Mouse (Mus musculus) brain, adult 2 months (tissue): Measurements from ENCODE around the gene Ebf1.

Experiments
- DNase-seq: peaks from one replicate; pipeline ENCODE4 v3.0.0; 2011; ENCODE audit warnings: low read depth, low spot score

Gene Ebf1

GRCm38 (mm10) chr11:44777331-44778310 lies 160.5 kb downstream of the Ebf1 start:
- DNase-seq: no peak

GRCm38 (mm10) chr11:44779030-44779429 lies 161.9 kb downstream of the Ebf1 start:
- no peak for DNase-seq

- no peak for DNase-seq
These were observed 167.3 kb downstream of the Ebf1 start for GRCm38 (mm10) chr11:44784255-44785029.

GRCm38 (mm10) chr11:44785063-44785462 lies 167.9 kb downstream of the Ebf1 start:
- DNase-seq: no peak

- no peak for DNase-seq
These were observed 168.4 kb downstream of the Ebf1 start for GRCm38 (mm10) chr11:44785479-44785878.

- DNase-seq: no peak
These were observed 170.9 kb downstream of the Ebf1 start for GRCm38 (mm10) chr11:44788003-44788402.

- no peak for DNase-seq
These were observed 175.7 kb downstream of the Ebf1 start for GRCm38 (mm10) chr11:44792816-44793215.

- DNase-seq: no peak
These were observed 177.8 kb downstream of the Ebf1 start for GRCm38 (mm10) chr11:44794883-44795282.

GRCm38 (mm10) chr11:44795767-44796166 lies 178.7 kb downstream of the Ebf1 start:
- DNase-seq: peak; percentile 48

- DNase-seq: no peak
These were observed 181.2 kb downstream of the Ebf1 start for GRCm38 (mm10) chr11:44798270-44798669.

GRCm38 (mm10) chr11:44804046-44804445 lies 186.9 kb downstream of the Ebf1 start:
- no peak for DNase-seq

- DNase-seq: peak; percentile 90
These were observed 189.5 kb downstream of the Ebf1 start for GRCm38 (mm10) chr11:44806589-44806988.

- DNase-seq: no peak
These were observed 191.9 kb downstream of the Ebf1 start for GRCm38 (mm10) chr11:44808855-44809546.

- DNase-seq: no peak
These were observed 193.9 kb downstream of the Ebf1 start for GRCm38 (mm10) chr11:44811007-44811406.

GRCm38 (mm10) chr11:44812193-44812746 lies 195.2 kb downstream of the Ebf1 start:
- peak; percentile 9 for DNase-seq

- DNase-seq: peak; percentile 24
These were observed 196.4 kb downstream of the Ebf1 start for GRCm38 (mm10) chr11:44813534-44813933.

- no peak for DNase-seq
These were observed 197.7 kb downstream of the Ebf1 start for GRCm38 (mm10) chr11:44814847-44815246.

- no peak for DNase-seq
These were observed 198.9 kb downstream of the Ebf1 start for GRCm38 (mm10) chr11:44815991-44816390.

GRCm38 (mm10) chr11:44822312-44822711 lies 205.2 kb downstream of the Ebf1 start:
- DNase-seq: no peak

GRCm38 (mm10) chr11:44832227-44832939 lies 215.3 kb downstream of the Ebf1 start:
- DNase-seq: peak; percentile 51

GRCm38 (mm10) chr11:44832940-44833254 lies 215.8 kb downstream of the Ebf1 start:
- no peak for DNase-seq
